Mouse (Mus musculus) liver, embryonic 14.5 days (tissue): ENCODE results near the gene Fate1.

Source experiments
- CTCF ChIP-seq: IDR thresholded peaks from 2 replicates; pipeline ENCODE4 v1.5.1; 2016; ENCODE audit warnings: antibody characterized with exemption, low read depth, control low read depth
- EP300 ChIP-seq: IDR thresholded peaks from 2 replicates; pipeline ENCODE4 v1.6.1; 2016; ENCODE audit warnings: antibody characterized with exemption, low read depth

DNA sequence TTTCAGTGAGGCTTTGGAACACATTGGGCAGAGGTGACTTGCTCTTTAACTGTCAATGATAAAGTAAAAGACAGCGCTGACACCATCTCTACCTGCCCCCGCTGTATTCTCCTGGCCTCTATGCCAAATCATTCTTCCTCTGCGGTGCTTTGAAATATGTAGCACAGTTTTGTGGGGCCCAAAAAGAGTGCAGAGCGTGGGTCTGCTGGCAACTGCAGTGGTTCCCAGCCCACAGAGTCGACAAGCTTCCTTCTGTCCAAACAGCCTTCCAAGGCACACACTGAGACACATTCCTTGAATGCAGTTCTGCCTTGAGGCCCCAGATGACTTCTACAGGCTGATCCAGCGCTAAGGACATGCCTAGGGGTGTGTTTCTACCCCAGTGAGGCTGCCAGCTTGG, 4.0 kb upstream of the Fate1 start:
- no peak for TF ChIP-seq EP300
- TF ChIP-seq CTCF: no peak
